Mouse (Mus musculus) C2C12 (cell line): ENCODE data around the gene Tctn3.

Experiments
- CTCF ChIP-seq: IDR thresholded peaks from one replicate; pipeline ENCODE4 v1.5.1; 2011; ENCODE audit not compliant: control insufficient read depth, insufficient read depth, insufficient read length
- FOSL1 ChIP-seq: IDR thresholded peaks from one replicate; pipeline ENCODE4 v1.8.0; 2011; ENCODE audit warnings: mild to moderate bottlenecking, low read length; ENCODE audit not compliant: poor library complexity, insufficient read depth, severe bottlenecking

DNA sequence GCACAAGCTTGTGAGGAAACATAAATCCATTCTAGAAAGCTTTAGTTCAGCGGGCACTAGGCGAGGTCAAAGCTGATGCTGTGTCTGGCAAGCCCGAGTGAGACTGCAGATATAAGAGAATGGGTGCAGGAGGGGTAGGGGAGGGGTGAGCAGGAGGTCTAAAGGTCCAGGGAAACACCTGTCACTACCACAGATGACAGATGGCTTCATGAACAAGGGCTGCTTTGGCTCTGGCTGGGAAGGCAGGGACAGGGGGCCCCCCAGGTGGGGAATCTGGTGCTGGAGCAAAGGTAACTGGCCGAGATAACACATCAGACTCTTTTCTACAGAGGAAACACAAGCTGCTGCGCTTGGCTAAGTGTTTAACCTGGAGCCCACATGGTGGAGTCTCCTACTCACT is 36.6 kb downstream of the Tctn3 start:
- TF ChIP-seq CTCF (no peak), FOSL1 (no peak)
